Mouse (Mus musculus) gonadal fat pad, adult 2 months (tissue): ENCODE results near the gene Haus3. TPM values are rescaled to one million over a fixed set of nuclear protein-coding genes. Genes with fewer than 3 reads are reported as not detected.
A peak's percentile ranks its signal among the peaks of the same experiment; 100 is the strongest.

Experiments used
- DNase-seq: peaks from one replicate; pipeline ENCODE4 v3.0.0-alpha.2; 2012; ENCODE audit warnings: low read depth
- polyA plus RNA-seq: library from polyadenylated mRNA; depleted of rRNA; stranded (reverse); fragments of >200 nt; gene quantifications from 2 replicates; pipeline ENCODE4 v1.2.3, GENCODE M21; 2012; rRNA removed

Haus3 gene
- 1.1 and 1.5 TPM in 2 replicates for polyA plus RNA-seq

DNA sequence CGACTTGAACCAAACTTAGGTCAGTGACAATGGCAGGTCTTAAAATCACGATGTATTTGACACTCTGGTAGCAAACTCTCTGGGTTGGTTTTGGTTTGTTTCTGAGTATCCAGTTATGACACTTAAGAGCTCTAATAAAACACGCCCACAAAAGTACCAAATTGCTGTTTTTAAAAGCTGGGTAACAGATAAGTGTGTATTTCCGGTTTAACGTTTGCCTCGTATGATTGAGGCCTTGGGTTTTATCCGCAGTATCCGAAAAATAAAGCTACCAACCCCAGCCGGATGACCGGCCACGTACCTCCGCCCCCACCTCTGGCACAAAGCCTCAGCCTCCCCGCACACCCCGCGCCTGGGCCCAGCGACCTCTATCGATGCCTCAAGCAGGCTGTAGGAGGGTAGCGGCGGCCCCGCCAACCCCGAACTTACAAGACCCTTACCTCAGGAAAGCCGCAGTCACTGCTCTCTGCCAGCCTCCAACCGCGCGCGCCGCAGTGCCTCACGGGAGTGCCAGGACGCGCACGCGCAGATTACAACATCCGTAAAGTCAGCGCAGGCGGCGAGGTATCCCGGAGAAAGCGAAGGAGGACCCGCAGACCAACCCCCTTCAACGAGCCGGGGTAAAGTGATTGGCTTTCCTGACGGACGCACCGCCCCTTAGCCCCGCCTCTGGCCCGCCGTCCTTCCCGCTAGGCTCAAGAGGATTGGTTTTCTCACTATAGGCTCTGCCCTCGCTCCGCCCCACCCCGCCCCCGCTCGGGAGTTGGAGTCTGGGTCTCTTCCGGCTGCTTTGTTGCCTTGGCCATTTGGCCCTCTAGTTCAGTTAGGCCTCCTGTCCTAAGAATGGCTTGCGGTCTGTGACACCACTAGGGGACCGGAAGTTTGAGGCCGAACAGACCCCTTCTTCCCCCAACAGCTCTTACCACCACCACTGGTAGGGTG lies at the start of gene Haus3, which contains the start of gene Poln:
Gene Haus3 (minus strand): TSS at position 578 of the 942 bp plus-strand sequence.
Gene Poln (minus strand): TSS at position 499 of the 942 bp plus-strand sequence.
- peak; percentile 68 for DNase-seq

DNA sequence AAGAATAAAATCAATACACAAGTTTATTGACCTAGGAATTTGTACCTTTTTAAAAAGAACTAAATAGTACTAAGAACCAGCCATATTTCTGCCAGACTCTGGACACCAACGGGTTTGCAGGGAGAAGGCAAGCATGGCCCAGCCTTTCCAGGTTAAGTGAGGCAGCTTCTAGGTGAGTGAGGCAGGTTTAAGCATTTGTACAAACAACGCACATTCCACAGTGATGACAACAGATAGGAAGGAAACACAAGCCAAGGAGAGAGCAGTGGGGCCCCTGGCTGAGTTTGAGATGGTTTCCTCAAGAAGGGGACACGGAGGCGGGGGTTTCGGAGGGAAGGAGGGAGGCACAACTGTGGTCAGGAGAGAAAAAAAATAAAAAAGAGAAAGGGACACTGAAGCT lies 49.3 kb upstream of the Haus3 start:
- no peak for DNase-seq

DNA sequence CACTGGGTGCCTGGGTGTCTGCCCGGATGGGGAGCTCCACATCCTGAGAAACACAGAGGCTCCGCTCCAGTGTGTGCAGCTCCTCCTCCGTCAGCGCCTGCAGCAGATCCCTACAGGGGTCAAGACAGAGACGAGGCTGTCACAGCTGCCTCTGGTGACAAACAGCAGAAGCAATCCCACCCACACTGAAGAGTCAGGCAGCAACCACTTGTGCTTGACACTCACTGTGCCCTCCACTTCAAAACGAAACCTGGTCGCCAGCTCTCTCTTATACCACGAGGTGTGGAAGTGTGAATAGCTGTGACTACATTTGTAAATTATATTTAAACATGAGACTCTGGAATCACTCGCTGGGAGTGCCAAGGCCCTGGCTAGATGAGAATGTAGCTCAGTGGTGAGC lies 48.4 kb upstream of the Haus3 start:
- DNase-seq: no peak

DNA sequence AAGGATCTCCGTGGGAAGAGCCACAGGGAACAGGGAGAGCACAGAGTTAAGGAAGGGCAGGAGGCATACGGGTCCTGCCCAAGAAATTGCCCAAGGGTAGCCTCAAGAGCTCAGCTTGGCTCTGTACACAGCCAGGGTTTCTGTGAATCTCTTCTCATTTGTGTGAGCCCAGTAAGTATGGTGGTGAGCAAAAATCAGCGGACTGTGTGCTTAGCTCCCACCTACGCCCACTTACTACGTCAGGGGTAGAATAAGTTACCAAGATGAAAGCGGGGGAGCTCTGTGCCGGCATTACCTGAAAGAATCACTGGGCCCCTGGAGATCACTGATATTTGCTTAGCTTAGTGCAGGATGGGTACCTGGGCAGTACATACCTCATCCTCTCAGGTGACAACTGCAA lies 46.7 kb upstream of the Haus3 start:
- no peak for DNase-seq

DNA sequence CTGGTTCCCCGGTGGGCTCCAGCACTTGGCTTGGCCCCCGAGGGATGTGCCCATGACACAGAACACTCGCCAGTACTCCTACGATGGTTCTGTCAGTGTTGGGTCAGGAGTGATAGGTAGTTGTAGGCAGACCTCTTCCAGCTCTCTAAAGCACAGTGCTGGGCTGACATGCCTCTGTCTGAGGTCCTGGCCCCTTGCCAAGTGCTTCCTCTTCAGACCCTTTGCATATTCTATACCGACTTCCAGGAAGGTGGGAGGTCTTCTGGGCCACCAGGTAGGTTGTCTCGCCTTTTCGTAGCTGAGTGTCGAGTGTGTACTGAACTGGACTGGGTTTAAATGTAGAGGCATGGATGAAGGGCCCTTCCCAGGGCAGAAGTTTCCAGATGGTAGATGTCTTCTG lies 44.3 kb upstream of the Haus3 start:
- no peak for DNase-seq

DNA sequence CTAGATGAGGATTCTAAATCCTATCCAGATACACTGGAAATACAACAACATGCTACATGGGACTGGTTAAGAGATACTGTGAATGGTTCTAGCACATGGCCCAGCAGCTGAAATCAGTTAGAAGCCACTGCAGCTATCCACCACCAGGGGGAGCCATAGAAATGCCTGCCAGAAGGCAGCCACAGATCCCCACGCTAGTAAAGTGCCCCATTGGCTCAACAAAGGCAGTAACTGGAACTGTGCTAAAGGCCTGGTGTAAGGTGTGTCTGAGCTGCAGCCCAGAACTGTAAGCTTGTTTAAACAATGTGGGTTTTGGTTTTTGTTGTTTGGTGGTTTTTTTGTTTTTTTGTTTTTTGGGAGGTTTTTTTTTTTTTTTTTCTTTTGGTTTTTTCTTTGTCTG lies 41.0 kb upstream of the Haus3 start:
- DNase-seq: no peak

DNA sequence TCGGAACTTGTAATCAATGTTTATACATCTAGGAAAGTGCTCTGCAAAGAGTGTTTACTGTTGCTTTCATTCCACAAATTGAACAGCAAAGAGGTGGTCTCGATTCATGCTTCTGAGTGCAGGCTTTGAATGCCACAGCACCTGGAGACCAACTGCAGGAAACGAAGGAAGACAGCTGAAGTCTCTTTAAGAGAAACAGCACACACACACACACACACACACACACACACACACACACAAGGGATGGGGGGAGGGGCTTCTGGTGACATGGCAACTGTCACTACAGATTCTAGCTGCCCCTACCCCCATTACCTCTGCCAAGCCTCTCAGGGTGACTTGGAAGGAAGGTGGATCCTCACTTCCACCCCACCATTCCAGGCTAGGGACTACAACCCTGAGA lies 38.2 kb upstream of the Haus3 start:
- no peak for DNase-seq

DNA sequence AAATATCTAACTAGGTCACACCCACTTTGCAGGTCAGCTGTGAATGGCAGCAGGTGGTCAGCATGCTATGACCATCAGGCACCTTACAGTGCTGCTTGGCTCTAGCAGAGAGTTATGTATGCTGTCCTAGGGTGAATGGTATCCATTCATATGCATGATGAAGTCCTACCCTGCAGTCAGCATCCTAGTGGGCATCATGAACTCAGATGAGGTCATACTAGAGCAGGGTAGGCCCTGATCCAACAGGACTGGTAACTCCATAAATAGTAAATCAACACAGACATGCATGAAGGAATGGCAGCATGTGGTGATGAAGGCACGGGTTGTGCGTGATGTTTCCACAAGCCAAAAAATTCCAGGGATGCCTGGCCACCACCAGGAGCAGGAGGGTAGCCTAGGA lies 36.5 kb upstream of the Haus3 start:
- no peak for DNase-seq

DNA sequence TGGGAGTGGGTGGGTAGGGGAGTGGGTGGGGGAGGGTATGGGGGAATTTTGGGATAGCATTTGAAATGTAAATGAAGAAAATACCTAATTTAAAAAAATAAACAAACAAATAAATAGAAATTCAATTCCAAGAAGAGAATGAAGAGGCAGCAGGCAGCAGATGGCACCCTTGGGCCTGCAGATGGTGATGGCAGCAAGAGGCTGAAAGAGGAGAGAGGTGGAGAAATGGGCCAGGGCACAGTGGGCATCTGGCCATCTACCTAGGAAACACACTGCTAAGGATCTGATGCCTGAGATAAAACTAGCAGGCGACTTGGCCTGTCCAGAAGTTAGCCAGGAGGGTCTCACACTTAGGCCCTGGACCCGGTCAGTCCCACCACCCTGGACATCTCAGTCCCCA lies 35.6 kb upstream of the Haus3 start:
- DNase-seq: no peak

DNA sequence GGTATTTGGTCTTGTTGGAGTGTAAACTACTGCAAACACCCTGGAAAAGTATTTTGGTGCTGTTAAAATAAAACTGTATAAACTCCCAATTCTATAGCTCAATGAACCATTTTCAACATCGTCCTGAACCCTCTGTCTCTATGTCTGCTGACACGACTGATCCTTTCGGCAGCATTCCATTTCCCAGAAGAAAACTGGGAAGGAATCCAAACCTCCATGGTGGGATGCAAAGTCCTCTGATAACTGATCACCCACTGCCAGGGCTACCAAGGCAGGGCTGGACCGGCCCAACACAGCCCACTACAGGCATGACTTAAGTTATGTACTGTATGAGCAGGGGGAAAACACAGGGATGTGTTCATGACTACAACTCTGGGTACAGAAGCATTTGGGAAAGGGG lies 32.7 kb upstream of the Haus3 start:
- no peak for DNase-seq

DNA sequence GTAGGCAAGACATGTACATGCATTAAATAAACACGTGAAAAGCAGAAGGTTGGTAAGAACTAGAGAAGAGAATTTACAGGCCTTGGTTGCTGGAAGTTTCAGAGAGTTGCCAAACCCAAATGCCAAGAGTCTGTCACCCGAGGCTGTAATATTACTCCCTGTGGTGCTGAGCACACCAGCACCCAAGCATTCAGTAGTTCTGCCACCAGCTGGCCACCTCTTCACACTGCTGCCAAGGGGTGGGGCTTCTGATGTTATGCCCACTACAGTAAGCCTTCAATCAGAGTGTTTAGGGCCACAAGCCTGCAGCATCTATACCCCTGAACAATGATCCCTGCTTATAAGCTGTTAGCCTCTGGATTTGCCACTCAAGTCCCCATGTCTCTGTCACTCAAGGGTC lies 32.1 kb upstream of the Haus3 start:
- DNase-seq: no peak

DNA sequence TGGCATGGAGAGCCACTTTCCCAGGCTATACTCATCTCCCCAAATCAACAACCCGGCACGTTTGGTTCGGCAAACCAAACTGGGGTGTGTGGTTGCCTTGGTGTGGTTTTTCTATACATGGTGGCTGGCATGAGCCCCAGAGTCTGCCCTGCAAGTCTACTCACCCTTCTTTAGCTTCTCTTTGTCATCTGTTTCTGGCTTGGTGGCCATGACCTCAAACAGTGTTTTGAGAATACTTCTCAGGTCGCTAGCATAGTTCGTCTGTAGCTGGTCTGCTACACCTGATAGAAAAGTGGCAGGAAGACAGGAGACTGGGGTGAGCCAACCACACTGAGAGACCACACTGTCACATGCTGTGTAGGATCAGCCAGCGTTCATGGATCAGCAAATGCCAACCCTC lies 29.3 kb upstream of the Haus3 start:
- no peak for DNase-seq

DNA sequence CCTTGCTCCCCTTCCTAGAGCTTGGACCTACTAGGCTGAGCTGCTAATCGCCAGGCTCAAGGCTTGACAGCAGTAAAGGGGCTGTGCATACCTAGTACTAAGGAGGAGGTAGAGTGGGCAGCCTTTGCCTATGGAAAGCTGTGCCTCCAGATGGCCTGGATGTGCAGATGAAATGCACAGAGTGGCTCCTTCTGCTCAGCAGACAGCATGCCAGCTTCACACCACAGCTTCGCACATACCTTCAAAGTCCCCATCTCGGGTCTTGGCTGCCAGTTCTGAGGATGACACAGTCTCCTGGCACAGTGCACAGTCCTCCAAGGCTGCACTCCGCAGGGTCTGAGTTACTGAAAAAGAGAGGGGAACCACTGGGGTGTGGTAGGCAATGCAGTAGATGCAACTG lies 27.9 kb upstream of the Haus3 start:
- no peak for DNase-seq

DNA sequence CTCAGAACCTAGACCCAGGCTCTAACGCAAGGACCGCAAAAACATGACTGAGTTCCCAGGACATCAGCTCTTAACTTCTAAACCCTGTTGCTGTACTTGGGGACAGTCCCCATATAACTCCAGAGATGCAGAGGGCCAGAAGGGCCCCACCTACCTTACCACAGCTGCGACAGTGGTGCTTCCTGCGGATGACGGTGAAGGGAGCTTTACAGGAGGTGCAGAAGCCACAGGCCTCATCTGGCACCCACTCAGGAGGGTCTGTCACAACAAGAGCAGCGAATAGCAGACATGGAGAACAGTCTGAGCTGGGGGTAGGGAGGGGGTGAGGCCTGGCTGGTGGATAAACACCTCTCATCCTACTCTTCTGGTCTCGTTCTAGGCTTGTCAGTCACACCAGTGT lies 27.1 kb upstream of the Haus3 start:
- no peak for DNase-seq

DNA sequence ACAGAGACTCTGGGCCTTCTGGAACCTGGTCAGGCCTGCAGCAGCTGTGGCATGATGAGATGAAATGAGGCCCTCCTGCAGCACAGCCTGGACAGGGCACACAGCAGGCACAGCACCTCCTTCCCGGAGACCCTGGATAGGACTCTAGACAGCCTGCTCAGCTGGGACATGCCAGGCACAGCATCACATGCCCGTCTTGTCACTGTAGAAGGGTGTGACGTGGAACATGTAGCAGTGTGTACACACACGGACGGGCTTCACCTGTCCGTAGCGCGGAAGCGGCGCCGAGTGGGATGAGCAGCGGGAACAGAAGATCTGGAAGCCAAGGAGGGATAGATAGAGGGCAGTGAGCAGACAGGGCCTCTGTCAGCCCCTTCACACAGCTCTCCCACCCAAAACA lies 26.5 kb upstream of the Haus3 start:
- no peak for DNase-seq

DNA sequence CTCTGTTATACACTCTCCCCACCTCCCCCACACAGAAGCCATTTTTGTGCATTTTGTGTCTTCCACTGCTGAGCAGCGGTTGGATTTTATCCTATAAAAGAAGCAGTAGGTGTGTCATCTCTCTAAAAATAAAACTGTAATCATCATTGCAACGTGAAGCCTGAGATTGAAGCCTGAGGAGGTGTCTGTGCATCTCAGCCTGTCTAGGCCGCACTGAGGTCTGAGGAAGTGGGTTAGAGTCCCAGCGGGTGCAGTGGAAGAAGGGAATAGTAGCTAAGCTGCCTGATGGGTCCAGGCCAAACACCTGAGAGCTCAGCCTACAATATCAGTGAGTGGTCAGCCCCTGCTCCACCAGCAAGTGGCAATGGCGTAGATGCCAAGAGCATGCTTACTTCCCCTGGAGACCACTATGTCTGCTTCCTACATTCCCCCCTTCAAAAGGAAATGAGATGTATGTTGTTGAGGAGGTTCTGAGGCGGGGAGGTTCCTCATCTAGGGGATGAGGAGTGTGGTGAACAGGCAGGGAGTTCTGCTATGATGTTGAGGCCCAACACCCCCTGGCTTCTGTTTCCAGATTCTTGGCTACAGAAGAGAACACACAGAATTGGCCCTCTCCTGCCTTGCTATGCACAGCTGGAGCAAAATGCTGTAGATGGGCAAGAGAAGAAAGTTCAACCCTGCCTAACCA lies 25.8 kb upstream of the Haus3 start:
- no peak for DNase-seq

DNA sequence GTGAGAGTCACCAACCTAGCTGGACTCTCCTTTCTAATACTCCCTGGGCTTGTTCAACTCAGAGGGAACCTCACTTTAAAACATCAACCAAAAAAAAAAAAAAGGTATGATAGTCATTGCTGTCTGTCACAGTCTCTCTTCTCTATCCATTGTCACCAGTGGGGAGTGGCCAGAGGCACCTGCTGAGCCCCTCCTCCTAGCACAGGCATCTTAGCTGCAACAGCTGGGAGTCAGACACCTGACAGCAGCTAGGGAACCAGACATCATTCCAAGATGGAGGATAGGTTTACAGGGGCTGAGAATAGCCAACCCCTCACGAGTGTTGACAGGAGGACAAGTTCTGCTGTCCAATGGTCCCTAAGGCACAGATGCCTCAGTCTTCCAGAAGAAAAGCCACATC lies 25.1 kb upstream of the Haus3 start:
- no peak for DNase-seq

DNA sequence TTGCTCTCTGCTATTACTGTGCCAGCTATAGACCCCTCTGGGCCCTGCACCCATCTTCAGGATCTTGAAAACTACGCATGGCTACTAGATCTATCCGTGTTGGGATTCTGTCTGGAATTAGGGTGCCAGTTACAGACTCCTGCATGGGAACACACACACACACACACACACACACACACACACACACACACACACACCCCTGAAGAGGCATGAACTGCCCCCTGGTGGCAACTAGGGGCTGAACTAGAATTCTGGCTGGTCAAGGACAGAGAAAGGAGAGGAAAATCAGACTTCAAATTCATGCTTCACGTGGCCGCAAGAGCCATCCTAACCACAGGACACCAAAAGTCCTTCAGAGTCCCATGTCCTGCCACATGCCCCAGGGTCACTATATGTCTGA lies 22.5 kb upstream of the Haus3 start:
- DNase-seq: no peak

DNA sequence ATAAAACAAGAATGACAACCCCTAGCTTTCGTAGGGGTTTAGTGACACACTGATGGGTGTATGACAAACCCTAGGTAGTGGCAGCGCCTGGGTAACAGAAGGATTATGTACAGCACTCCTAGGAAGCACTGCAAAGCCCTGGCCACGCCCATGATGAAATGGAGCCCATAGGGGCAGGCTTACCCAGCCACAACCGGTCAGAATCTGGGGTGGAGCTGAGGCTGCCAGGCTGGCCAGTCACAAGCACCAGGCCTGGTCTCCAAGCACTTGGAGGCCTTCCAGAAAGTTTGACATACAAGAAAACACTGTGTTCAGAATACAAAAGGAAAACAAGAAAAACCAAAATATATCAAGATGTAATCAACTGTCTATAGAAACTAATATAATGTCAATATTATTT lies 21.7 kb upstream of the Haus3 start:
- no peak for DNase-seq

DNA sequence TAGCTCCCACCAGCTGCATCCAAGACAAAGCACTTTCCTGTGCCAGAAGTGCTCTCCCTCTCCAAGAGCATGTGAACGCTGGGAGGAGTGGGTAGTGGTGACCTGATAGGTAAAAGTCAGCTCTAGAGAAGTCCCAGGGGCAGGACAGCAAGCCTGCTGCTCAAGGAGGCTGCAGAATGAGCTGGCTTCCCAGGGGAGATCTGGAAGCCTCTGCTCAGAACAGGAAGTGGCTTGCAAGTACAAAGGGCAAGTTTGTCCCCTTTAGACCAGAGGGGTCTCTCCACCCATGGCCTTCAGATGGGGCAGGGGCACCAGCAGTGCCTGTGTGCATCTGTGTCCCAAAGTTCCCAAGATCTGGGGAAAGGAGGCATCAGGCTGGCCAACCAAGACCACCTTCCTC lies 20.2 kb upstream of the Haus3 start:
- no peak for DNase-seq

DNA sequence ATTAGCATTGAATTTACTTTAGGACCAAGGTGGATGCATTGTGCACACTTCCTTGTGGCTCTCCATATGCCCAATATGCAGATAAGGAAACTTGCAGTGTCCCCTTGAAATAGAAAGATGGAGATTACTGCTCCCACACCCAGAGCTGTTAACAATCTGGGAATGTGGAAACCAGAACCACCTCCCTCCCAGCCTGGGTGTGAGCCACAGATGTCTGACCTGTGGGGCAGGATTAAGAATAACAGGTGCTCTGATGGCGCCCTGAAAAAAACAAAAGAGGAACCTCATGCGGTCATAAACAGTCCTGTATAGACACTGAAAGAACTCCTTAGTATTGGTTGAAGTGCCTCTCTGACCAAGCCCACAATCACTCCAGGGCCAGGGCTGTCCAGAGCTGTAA lies 19.5 kb upstream of the Haus3 start:
- no peak for DNase-seq

DNA sequence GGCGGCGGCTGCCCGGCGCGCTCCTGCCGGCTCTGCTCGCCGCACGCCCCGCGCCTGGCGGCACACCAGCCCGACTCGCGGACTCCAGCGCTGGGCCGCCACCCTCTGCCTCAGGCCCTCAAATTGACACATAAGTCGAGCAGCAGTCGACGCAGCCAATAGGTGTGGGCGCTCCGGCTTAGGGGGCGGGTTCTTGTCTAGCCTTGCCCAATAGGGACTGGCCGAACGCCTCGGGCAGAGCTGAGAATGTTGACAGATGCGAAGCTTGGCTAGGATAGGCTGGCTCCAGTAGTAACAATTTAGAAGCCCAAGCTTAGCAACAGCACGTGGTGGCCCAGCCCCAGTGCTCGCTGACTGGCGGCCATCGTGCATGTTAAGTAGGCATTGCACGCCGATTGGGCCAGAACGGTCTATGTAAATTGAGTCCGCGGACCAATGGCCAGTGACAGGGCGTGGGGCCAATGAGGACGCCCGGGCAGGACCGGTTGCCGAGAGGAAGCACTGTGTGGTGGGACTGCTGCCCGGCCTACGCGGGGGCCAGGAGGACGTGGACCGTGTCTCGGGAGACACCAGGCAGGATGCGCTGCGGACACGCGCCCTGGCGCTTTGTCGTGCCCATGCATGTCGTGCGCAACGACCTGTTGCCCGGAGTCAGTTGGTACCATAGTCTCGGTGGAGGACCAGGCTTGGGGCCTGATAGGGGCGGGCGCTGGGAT lies 18.4 kb upstream of the Haus3 start, which contains the start of gene Mxd4:
Gene Mxd4 (minus strand): TSS at position 120 of the 716 bp plus-strand sequence.
- DNase-seq: peak; percentile 98
